16 mouse cellular contexts compared by ENCODE assay signal in genomic region chr6:39132556-39132955, GRCm38 (mm10).
"Had no signal": no experiment of that assay in that cellular context is flagged by ENCODE, and none has a peak within 500 bp of the region (broad histone marks: within the 10 kb centered on the region; RNA-seq: fewer than 3 reads in every experiment).

No protein-coding gene starts in this region.

- H3K4me1 ChIP-seq: midbrain, embryonic 10.5 days; midbrain, embryonic 12.5 days; neural tube, embryonic 13.5 days; neural tube, embryonic 15.5 days; stomach, embryonic 15.5 days had no signal

- H3K4me3 ChIP-seq: midbrain, embryonic 10.5 days; midbrain, embryonic 12.5 days; myocyte; neural tube, embryonic 13.5 days; neural tube, embryonic 15.5 days; stomach, embryonic 15.5 days had no signal

- H3K27ac ChIP-seq: midbrain, embryonic 10.5 days; midbrain, embryonic 12.5 days; neural tube, embryonic 13.5 days; neural tube, embryonic 15.5 days; stomach, embryonic 15.5 days; stomach, postnatal 0 days had no signal

- H3K27me3 ChIP-seq: midbrain, embryonic 12.5 days; neural tube, embryonic 13.5 days; neural tube, embryonic 15.5 days; stomach, embryonic 15.5 days had no signal

- DNase-seq: lung, adult 18-20 months; lung, embryonic 14.5 days; lung, postnatal 10 days; lung, postnatal 4 days; midbrain, embryonic 14.5 days; right cerebral cortex, postnatal 14 days; thymus, adult 18-20 months; thymus, postnatal 25 days; thymus, postnatal 4 days had no signal

- H3K9me3 ChIP-seq: midbrain, embryonic 12.5 days; neural tube, embryonic 15.5 days; stomach, embryonic 15.5 days had no signal
